Mouse (Mus musculus) small intestine, adult 2 months (tissue): ENCODE data around the gene Mtf2.

ENCODE experiments used
- CTCF ChIP-seq: fragments of 200-500 bp; IDR thresholded peaks from 2 replicates; pipeline ENCODE4 v1.5.1; 2012; ENCODE audit warnings: low read depth, mild to moderate bottlenecking, control low read depth, inconsistent platforms, low read length, moderate library complexity, mixed read lengths; ENCODE audit not compliant: insufficient replicate concordance, insufficient read length; ENCODE audit errors: extremely low read depth
- POLR2A ChIP-seq: fragments of 200-500 bp; IDR thresholded peaks from 2 replicates; pipeline ENCODE4 v1.6.1; 2012; ENCODE audit warnings: low read depth, mild to moderate bottlenecking, control low read depth, inconsistent platforms, low read length, moderate library complexity

DNA sequence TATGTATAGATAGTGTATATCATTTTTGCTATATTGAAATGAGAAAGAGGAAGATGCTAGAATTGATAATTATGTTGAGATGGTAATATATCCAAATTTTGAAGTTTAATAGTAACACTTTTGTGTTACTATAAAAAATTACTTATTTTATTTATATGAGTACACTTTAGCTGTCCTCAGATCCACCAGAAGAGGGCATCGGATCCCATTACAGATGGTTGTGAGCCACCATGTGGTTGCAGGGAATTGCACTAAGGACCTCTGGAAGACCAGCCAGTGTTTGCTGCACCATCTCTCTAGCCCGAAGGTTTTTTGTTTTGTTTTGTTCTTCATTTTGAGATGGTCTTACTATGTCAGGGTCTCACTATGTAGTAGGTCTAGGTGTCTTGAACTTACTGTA, 20.0 kb downstream of the Mtf2 start:
- no peak for TF ChIP-seq CTCF
- no peak for TF ChIP-seq POLR2A
